Mouse (Mus musculus) midbrain, embryonic 10.5 days (tissue): ENCODE measurements at regions not wholly inside any gene's neighbourhood (a gene's known extent, or its start where the extent isn't known, plus 50 kb on each side); places are given as distances from the start of the nearest gene placed in this dataset.

Experiments
- DNase-seq: peaks from one replicate; pipeline ENCODE4 v3.0.0-alpha.2; 2017; ENCODE audit warnings: low spot score
- H3K27ac ChIP-seq: fragments of 300-500 bp; sonication (generic); replicated peaks from 2 replicates; pipeline ENCODE4 v1.5.1; 2016; ENCODE audit warnings: mild to moderate bottlenecking
- H3K27me3 ChIP-seq: fragments of 300-500 bp; sonication (generic); 2 replicates; pipeline ENCODE4 v1.6.1; 2016; ENCODE audit warnings: low read depth, mild to moderate bottlenecking; ENCODE audit not compliant: poor library complexity, severe bottlenecking
- H3K36me3 ChIP-seq: fragments of 300-500 bp; sonication (generic); 2 replicates; pipeline ENCODE4 v1.6.1; 2016; ENCODE audit warnings: mild to moderate bottlenecking, moderate library complexity
- H3K4me1 ChIP-seq: fragments of 300-500 bp; sonication (generic); 2 replicates; pipeline ENCODE4 v1.6.1; 2016
- H3K4me3 ChIP-seq: fragments of 300-500 bp; sonication (generic); 2 replicates; pipeline ENCODE4 v1.5.1; 2016; ENCODE audit warnings: mild to moderate bottlenecking, moderate library complexity
- H3K9me3 ChIP-seq: fragments of 300-500 bp; sonication (generic); replicated peaks from 2 replicates; pipeline ENCODE4 v1.6.1; 2016; ENCODE audit warnings: mild to moderate bottlenecking
- WGBS: fragments of 180-500 bp; shearing (Covaris S2); methylation state at CpG from one replicate; pipeline ENCODE4 v1.1.7; 2016; 5-methylcytosine and 5-hydroxymethylcytosine counted together

- Histone ChIP-seq H3K27ac (no peak overlapping the region), H3K27me3 (no peaks in the 10 kb centered on the region), H3K4me1 (no peaks in the 10 kb centered on the region), H3K4me3 (no peak overlapping the region), H3K36me3 (no peaks in the 10 kb centered on the region), H3K9me3 (peaks cover 14% of the 10 kb centered on the region)
- DNase-seq, result no peak
- WGBS, result 87% methylated on average over 1 of the region's 1 CpGs
Measured at GRCm38 (mm10) chr9:113478761-113479265, 229.2 kb downstream of the Pdcd6ip start.

- Histone ChIP-seq H3K36me3 (no peaks in the 10 kb centered on the region), H3K27ac (no peak overlapping the region), H3K4me3 (no peak overlapping the region), H3K27me3 (no peaks in the 10 kb centered on the region), H3K9me3 (no peaks in the 10 kb centered on the region), H3K4me1 (no peaks in the 10 kb centered on the region)
- DNase-seq, result no peak
- 94% methylated on average over 6 of the region's 6 CpGs for WGBS
Measured at GRCm38 (mm10) chr9:113471781-113472180, 236.3 kb downstream of the Pdcd6ip start.

- Histone ChIP-seq H3K27ac (peak overlapping the region; percentile 78), H3K4me1 (peaks cover 31% of the 10 kb centered on the region), H3K36me3 (no peaks in the 10 kb centered on the region), H3K27me3 (no peaks in the 10 kb centered on the region), H3K9me3 (no peaks in the 10 kb centered on the region), H3K4me3 (no peak overlapping the region)
- WGBS, result 18% methylated on average over 2 of the region's 2 CpGs
- DNase-seq, result no peak
Measured at GRCm38 (mm10) chr9:113462888-113463287, 245.2 kb downstream of the Pdcd6ip start.

- peaks cover 31% of the 10 kb centered on the region for H3K4me1 ChIP-seq
- H3K36me3 ChIP-seq, result no peaks in the 10 kb centered on the region
- H3K9me3 ChIP-seq, result no peaks in the 10 kb centered on the region
- 67% methylated on average over 1 of the region's 1 CpGs for WGBS
- H3K4me3 ChIP-seq, result no peak overlapping the region
- H3K27me3 ChIP-seq, result no peaks in the 10 kb centered on the region
- peak overlapping the region; percentile 78 for H3K27ac ChIP-seq
- peak; percentile 53 for DNase-seq
Measured at GRCm38 (mm10) chr9:113462267-113462887, 245.7 kb downstream of the Pdcd6ip start.

- H3K4me3 ChIP-seq, result no peak overlapping the region
- 85% methylated on average over 5 of the region's 5 CpGs for WGBS
- no peaks in the 10 kb centered on the region for H3K9me3 ChIP-seq
- H3K27me3 ChIP-seq, result no peaks in the 10 kb centered on the region
- DNase-seq, result no peak
- no peaks in the 10 kb centered on the region for H3K36me3 ChIP-seq
- peaks cover 31% of the 10 kb centered on the region for H3K4me1 ChIP-seq
- 0 out of 2 replicates have a peak overlapping the region, but pooled peaks have one; percentile 33 for H3K27ac ChIP-seq
Measured at GRCm38 (mm10) chr9:113459885-113460284, 248.2 kb downstream of the Pdcd6ip start.

GRCm38 (mm10) chr9:113459221-113459620 is 248.8 kb downstream of the Pdcd6ip start:
- H3K36me3 ChIP-seq, result no peaks in the 10 kb centered on the region
- no peak overlapping the region for H3K27ac ChIP-seq
- H3K4me1 ChIP-seq, result peaks cover 31% of the 10 kb centered on the region
- WGBS, result 69% methylated on average over 2 of the region's 2 CpGs
- H3K9me3 ChIP-seq, result no peaks in the 10 kb centered on the region
- no peak for DNase-seq
- H3K4me3 ChIP-seq, result no peak overlapping the region
- no peaks in the 10 kb centered on the region for H3K27me3 ChIP-seq

GRCm38 (mm10) chr9:113458741-113459154 is 249.3 kb downstream of the Pdcd6ip start:
- H3K36me3 ChIP-seq, result no peaks in the 10 kb centered on the region
- DNase-seq, result no peak
- WGBS, result 20% methylated on average over 5 of the region's 5 CpGs

GRCm38 (mm10) chr9:113457169-113457850 is 250.7 kb downstream of the Pdcd6ip start:
- Histone ChIP-seq H3K27ac (no peak overlapping the region), H3K27me3 (no peaks in the 10 kb centered on the region)

More at GRCm38 (mm10) chr9:113458741-113459154, 249.3 kb downstream of the Pdcd6ip start:
- Histone ChIP-seq H3K27me3 (no peaks in the 10 kb centered on the region), H3K4me1 (peaks cover 31% of the 10 kb centered on the region), H3K27ac (no peak overlapping the region), H3K4me3 (no peak overlapping the region), H3K9me3 (no peaks in the 10 kb centered on the region)

GRCm38 (mm10) chr9:113455577-113455976 is 252.5 kb downstream of the Pdcd6ip start:
- H3K27me3 ChIP-seq, result no peaks in the 10 kb centered on the region
- DNase-seq, result no peak
- WGBS, result 93% methylated on average over 5 of the region's 5 CpGs
- no peak overlapping the region for H3K27ac ChIP-seq
- no peak overlapping the region for H3K4me3 ChIP-seq
- H3K4me1 ChIP-seq, result peaks cover 14% of the 10 kb centered on the region
- H3K9me3 ChIP-seq, result no peaks in the 10 kb centered on the region
- no peaks in the 10 kb centered on the region for H3K36me3 ChIP-seq

More at GRCm38 (mm10) chr9:113457169-113457850, 250.7 kb downstream of the Pdcd6ip start:
- WGBS, result 87% methylated on average over 13 of the region's 13 CpGs
- no peak for DNase-seq
- Histone ChIP-seq H3K36me3 (no peaks in the 10 kb centered on the region), H3K4me3 (no peak overlapping the region), H3K4me1 (peaks cover 17% of the 10 kb centered on the region), H3K9me3 (no peaks in the 10 kb centered on the region)

- H3K4me1 ChIP-seq, result no peaks in the 10 kb centered on the region
- WGBS, result 87% methylated on average over 3 of the region's 3 CpGs
- DNase-seq, result no peak
- no peak overlapping the region for H3K4me3 ChIP-seq
- no peaks in the 10 kb centered on the region for H3K27me3 ChIP-seq
- no peak overlapping the region for H3K27ac ChIP-seq
- no peaks in the 10 kb centered on the region for H3K9me3 ChIP-seq
- H3K36me3 ChIP-seq, result no peaks in the 10 kb centered on the region
Measured at GRCm38 (mm10) chr9:113453231-113453630, 254.8 kb downstream of the Pdcd6ip start.

GRCm38 (mm10) chr9:113441770-113442411 is 266.2 kb downstream of the Pdcd6ip start:
- DNase-seq, result peak; percentile 83
- Histone ChIP-seq H3K4me3 (peak overlapping the region; percentile 48), H3K27me3 (0 out of 2 replicates have a peak, but pooled peaks cover 5% of the 10 kb centered on the region), H3K9me3 (no peaks in the 10 kb centered on the region), H3K4me1 (peaks cover 7% of the 10 kb centered on the region; the same call in 1 of the 2 replicates), H3K27ac (peak overlapping the region; percentile 65; the same call in 1 of the 2 replicates), H3K36me3 (no peaks in the 10 kb centered on the region)
- WGBS, result 10% methylated on average over 21 of the region's 21 CpGs

GRCm38 (mm10) chr9:113438394-113438793 is 269.7 kb downstream of the Pdcd6ip start:
- Histone ChIP-seq H3K4me3 (no peak overlapping the region), H3K27ac (no peak overlapping the region), H3K4me1 (peaks cover 7% of the 10 kb centered on the region; the same call in 1 of the 2 replicates), H3K27me3 (0 out of 2 replicates have a peak, but pooled peaks cover 5% of the 10 kb centered on the region), H3K9me3 (no peaks in the 10 kb centered on the region), H3K36me3 (no peaks in the 10 kb centered on the region)
- 75% methylated on average over 7 of the region's 7 CpGs for WGBS
- DNase-seq, result no peak
